Mouse (Mus musculus): Measurements from ENCODE around the gene Trem1. TPM values are rescaled to one million over a fixed set of nuclear protein-coding genes. Genes with fewer than 3 reads are reported as not detected.

Gene Trem1
- total RNA-seq (2023) = 100 to 1,000 TPM; 535 to 664 TPM

DNA sequence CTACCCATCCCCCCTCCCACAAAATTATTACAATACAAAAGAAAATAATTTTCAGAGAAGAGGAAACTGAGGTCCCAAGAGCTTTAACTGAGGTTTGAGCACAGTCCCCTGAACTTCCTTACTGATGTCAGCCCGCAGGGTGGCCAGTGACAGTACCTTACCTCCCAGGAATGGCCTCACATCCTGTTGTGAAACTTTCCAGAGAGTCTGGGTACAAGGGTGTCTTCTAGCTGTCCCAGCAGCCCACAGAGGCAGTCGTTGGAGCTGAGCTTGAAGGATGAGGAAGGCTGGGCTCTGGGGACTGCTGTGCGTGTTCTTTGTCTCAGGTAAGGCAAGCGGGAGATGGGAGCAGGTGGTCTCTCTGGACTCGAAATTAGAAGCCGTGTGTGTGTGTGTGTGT lies at the start of gene Trem1:
TSS of gene Trem1 (plus strand) at position 251 of the 400 bp plus-strand sequence.

DNA sequence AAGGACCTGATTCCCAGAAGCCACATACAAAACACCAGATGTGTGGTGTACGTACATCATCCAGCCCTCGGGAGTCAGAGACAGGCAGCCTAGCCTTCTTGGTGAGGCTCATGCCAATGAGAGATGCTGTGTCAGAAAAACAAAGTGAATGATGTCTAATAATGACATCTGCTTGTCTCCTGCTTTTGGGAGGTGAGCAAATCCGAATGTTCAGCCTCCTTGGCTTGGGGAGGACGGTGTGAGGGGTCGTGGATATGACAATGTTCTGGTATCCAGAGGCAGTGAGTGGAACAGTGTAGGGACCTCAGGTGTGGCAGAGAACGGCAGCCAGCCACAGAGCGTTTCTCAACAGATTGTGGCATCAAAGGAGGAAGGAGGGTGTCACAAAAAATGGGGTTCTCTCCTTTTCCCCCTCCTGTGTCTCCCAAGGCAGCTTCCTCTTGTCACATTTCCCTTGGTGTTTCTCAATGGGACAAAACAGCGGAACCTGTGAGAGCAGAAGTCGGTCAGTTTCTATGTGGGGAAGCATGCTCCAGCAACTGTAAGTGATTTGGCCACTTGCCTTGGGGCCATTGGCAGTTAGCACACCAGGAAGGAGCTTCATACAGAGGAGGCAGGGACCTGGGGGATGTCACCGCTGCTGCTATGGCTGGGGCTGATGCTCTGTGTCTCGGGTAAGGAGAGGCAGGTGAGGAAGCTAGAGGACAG lies 14.8 kb downstream of the Trem1 start, which contains the start of gene Trem3:
TSS of gene Trem3 (plus strand) at position 557 of the 708 bp plus-strand sequence.

GRCm38 (mm10) chr17:48263741-48264362 lies 31.3 kb downstream of the Trem1 start, which contains the start of gene Treml4:
TSS of gene Treml4 (plus strand) at chr17:48264295.

Other genes starting within 250 kb of the Trem1 start
- not detected for gene 1700122O11Rik, start 194.5 kb upstream of the Trem1 start, total RNA-seq (2023)
- not detected for gene 1700067P10Rik, start 143.4 kb upstream of the Trem1 start, total RNA-seq (2023)
- 10 to 100 TPM; 59.3 to 70.6 TPM for gene 9830107B12Rik, start 86.5 kb upstream of the Trem1 start, total RNA-seq (2023)
- 10 to 100 TPM; 66.6 to 87.6 TPM for gene A530064D06Rik, start 65.5 kb upstream of the Trem1 start, total RNA-seq (2023)
- 100 to 1,000 TPM; 332 to 340 TPM for gene Trem3, start 15.0 kb downstream of the Trem1 start, total RNA-seq (2023)
- 10 to 100 TPM; 24.1 to 25.1 TPM for gene Treml4, start 31.5 kb downstream of the Trem1 start, total RNA-seq (2023)
- 100 to 1,000 TPM; 109 to 115 TPM for gene Treml2, start 66.7 kb downstream of the Trem1 start, total RNA-seq (2023)
- gene B430306N03Rik, start 83.4 kb downstream of the Trem1 start, total RNA-seq (2023) = 100 to 1,000 TPM; 144 to 152 TPM
- gene Trem2, start 113.6 kb downstream of the Trem1 start, total RNA-seq (2023) = 10 to 100 TPM; 11.1 to 15.2 TPM
- gene Treml1, start 127.1 kb downstream of the Trem1 start, total RNA-seq (2023) = 1 to 10 TPM; 1.5 to 2.6 TPM
- 100 to 1,000 TPM; 111 to 113 TPM for gene Nfya, start 177.1 kb downstream of the Trem1 start, total RNA-seq (2023)
- gene Oard1, start 177.2 kb downstream of the Trem1 start, total RNA-seq (2023) = 10 to 100 TPM; 20.7 to 21.9 TPM
- gene Apobec2, start 200.2 kb downstream of the Trem1 start, total RNA-seq (2023) = not detected
- 1 to 10 TPM; 1.8 to 6.7 TPM for gene Tspo2, start 218.8 kb downstream of the Trem1 start, total RNA-seq (2023)
- under 1 TPM in 1 of 2 experiments, not detected in 1; 0.22 TPM for gene Unc5cl, start 222.1 kb downstream of the Trem1 start, total RNA-seq (2023)